Mouse (Mus musculus): ENCODE data around the gene Nedd4. TPM values are rescaled to one million over a fixed set of nuclear protein-coding genes. Genes with fewer than 3 reads are reported as not detected.
"Not testable (repeated sequence)": the region's sequence is repeated elsewhere in the genome, so short reads cannot be mapped to it uniquely, and the experiment has no call there.

Nedd4 gene
- polyA plus RNA-seq, 1 experiment, result 3.7 TPM

GRCm38 (mm10) chr9:72637243-72637642 lies 24.9 kb upstream of the Nedd4 start:
- Histone ChIP-seq H3K4me3 (ENCODE audit: insufficient read depth, low read length) (no peak overlapping the region), H3K27ac (ENCODE audit: insufficient read depth, low read depth, low read length) (no peak overlapping the region), H3K4me1 (ENCODE audit: control insufficient read depth, insufficient read depth, low read length) (peaks cover 20% of the 10 kb centered on the region)
- TF ChIP-seq CTCF (IDR thresholded peaks at IDR 0.05; ENCODE audit: low read depth, low read length), result no peak
- no peak for TF ChIP-seq POLR2A (IDR thresholded peaks at IDR 0.05; ENCODE audit: borderline replicate concordance, low read depth, low read length)

GRCm38 (mm10) chr9:72638951-72639842 lies 22.9 kb upstream of the Nedd4 start:
- Histone ChIP-seq H3K4me3 (ENCODE audit: insufficient read depth, low read length) (peak overlapping the region; percentile 32), H3K27ac (ENCODE audit: insufficient read depth, low read depth, low read length) (peak overlapping the region; percentile 83), H3K4me1 (ENCODE audit: control insufficient read depth, insufficient read depth, low read length) (peaks cover 20% of the 10 kb centered on the region)
- no peak for TF ChIP-seq POLR2A (IDR thresholded peaks at IDR 0.05; ENCODE audit: borderline replicate concordance, low read depth, low read length)
- TF ChIP-seq CTCF (IDR thresholded peaks at IDR 0.05; ENCODE audit: low read depth, low read length), result no peak

GRCm38 (mm10) chr9:72639843-72640621 lies 22.1 kb upstream of the Nedd4 start:
- peaks cover 20% of the 10 kb centered on the region for H3K4me1 ChIP-seq (ENCODE audit: control insufficient read depth, insufficient read depth, low read length)
- TF ChIP-seq POLR2A (IDR thresholded peaks at IDR 0.05; ENCODE audit: borderline replicate concordance, low read depth, low read length) (no peak), CTCF (IDR thresholded peaks at IDR 0.05; ENCODE audit: low read depth, low read length) (no peak)
- H3K27ac ChIP-seq (ENCODE audit: insufficient read depth, low read depth, low read length), result peak overlapping the region; percentile 83
- peak overlapping the region; percentile 32 for H3K4me3 ChIP-seq (ENCODE audit: insufficient read depth, low read length)

GRCm38 (mm10) chr9:72640642-72641041 lies 21.5 kb upstream of the Nedd4 start:
- H3K27ac ChIP-seq (ENCODE audit: insufficient read depth, low read depth, low read length), result peak overlapping the region; percentile 83
- no peak for TF ChIP-seq POLR2A (IDR thresholded peaks at IDR 0.05; ENCODE audit: borderline replicate concordance, low read depth, low read length)
- H3K4me1 ChIP-seq (ENCODE audit: control insufficient read depth, insufficient read depth, low read length), result peaks cover 20% of the 10 kb centered on the region
- no peak overlapping the region for H3K4me3 ChIP-seq (ENCODE audit: insufficient read depth, low read length)

- peak overlapping the region; percentile 83; the same call in 1 of the 2 replicates for H3K27ac ChIP-seq (ENCODE audit: insufficient read depth, low read depth, low read length)
- no peak for TF ChIP-seq CTCF (IDR thresholded peaks at IDR 0.05; ENCODE audit: low read depth, low read length)
- no peak for TF ChIP-seq POLR2A (IDR thresholded peaks at IDR 0.05; ENCODE audit: borderline replicate concordance, low read depth, low read length)
- no peak overlapping the region for H3K4me3 ChIP-seq (ENCODE audit: insufficient read depth, low read length)
- peaks cover 20% of the 10 kb centered on the region for H3K4me1 ChIP-seq (ENCODE audit: control insufficient read depth, insufficient read depth, low read length)
These were observed 21.0 kb upstream of the Nedd4 start for GRCm38 (mm10) chr9:72641093-72641680.

- H3K4me3 ChIP-seq (ENCODE audit: insufficient read depth, low read length); H3K27ac ChIP-seq (ENCODE audit: insufficient read depth, low read depth, low read length): not testable (repeated sequence)
- peaks cover 20% of the 10 kb centered on the region for H3K4me1 ChIP-seq (ENCODE audit: control insufficient read depth, insufficient read depth, low read length)
These were observed 19.2 kb upstream of the Nedd4 start for GRCm38 (mm10) chr9:72642756-72643447.

- Histone ChIP-seq H3K4me1 (ENCODE audit: control insufficient read depth, insufficient read depth, low read length) (peaks cover 20% of the 10 kb centered on the region), H3K4me3 (ENCODE audit: insufficient read depth, low read length) (no peak overlapping the region), H3K27ac (ENCODE audit: insufficient read depth, low read depth, low read length) (no peak overlapping the region)
- TF ChIP-seq CTCF (IDR thresholded peaks at IDR 0.05; ENCODE audit: low read depth, low read length) (no peak), POLR2A (IDR thresholded peaks at IDR 0.05; ENCODE audit: borderline replicate concordance, low read depth, low read length) (no peak)
These were observed 18.3 kb upstream of the Nedd4 start for GRCm38 (mm10) chr9:72643651-72644417.

- Histone ChIP-seq H3K4me1 (ENCODE audit: control insufficient read depth, insufficient read depth, low read length) (peaks cover 13% of the 10 kb centered on the region), H3K27ac (ENCODE audit: insufficient read depth, low read depth, low read length) (no peak overlapping the region), H3K4me3 (ENCODE audit: insufficient read depth, low read length) (no peak overlapping the region)
- TF ChIP-seq POLR2A (IDR thresholded peaks at IDR 0.05; ENCODE audit: borderline replicate concordance, low read depth, low read length), result no peak
- no peak for TF ChIP-seq CTCF (IDR thresholded peaks at IDR 0.05; ENCODE audit: low read depth, low read length)
These were observed 17.6 kb upstream of the Nedd4 start for GRCm38 (mm10) chr9:72644418-72645110.

Data from bone marrow macrophage, adult 2 months (primary cell).